Mouse (Mus musculus) lung, postnatal 14 days (tissue): ENCODE results near the gene Smcr8.

Source experiments
- DNase-seq: peaks from one replicate; pipeline ENCODE4 v3.0.0; 2021

The Smcr8 gene

GRCm38 (mm10) chr11:60776829-60777740 is at the start of gene Smcr8, which contains the start of gene Top3a:
TSS of gene Smcr8 (plus strand) at chr11:60777524.
TSS of gene Top3a (minus strand) at chr11:60777365.
- DNase-seq = peak; percentile 80

DNA sequence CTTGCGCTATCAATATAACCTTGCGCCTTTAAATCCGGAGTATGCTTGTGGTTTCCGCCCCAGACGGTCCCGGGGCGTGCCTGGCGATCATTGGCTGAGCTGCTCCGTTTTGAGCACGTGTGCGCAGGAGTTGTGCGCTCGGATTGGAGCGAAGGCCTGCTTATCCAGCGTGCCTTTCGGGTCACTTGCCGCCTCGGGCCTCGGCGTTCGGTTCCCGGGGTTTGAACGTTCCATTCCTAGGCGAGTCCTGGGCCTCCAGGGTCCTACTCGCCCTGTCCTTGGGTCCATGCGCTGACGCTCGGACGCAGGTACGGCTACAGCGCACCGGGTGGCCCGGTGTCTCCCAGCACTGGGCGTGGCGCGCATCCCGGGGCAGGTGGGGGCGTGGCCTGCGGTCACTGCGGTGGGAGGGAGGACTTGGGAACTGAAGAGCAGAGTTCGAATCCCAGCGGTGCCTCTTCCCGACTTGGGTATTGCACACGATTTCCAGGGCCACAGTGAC is 49.0 kb upstream of the Smcr8 start, which contains the start of gene Mief2:
TSS of gene Mief2 (plus strand) at position 139 of the 502 bp plus-strand sequence.
- peak; percentile 93 for DNase-seq

- peak; percentile 52 for DNase-seq
These were observed 48.1 kb upstream of the Smcr8 start for GRCm38 (mm10) chr11:60729217-60729641.

GRCm38 (mm10) chr11:60730169-60730568 is 47.2 kb upstream of the Smcr8 start:
- DNase-seq = no peak

DNA sequence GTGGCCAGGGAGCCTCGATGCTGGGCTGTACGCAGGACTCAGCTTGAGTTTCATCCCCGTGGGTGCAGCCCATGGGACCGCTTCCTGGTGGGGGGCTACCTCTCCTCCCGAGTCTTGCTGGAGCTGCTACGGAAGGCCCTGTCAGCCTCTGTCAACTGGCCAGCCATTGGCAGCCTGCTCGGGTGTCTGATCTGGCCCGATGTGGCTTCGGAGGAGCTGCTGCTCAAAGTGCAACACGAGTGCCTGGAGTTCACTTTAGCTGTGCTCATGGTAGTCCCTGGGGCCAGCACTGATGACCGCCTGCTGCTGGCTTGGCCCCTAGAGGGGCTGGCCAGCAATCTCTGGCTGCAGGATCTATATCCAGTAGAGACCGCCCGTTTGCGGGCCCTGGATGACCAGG is 46.1 kb upstream of the Smcr8 start:
- DNase-seq = no peak

DNA sequence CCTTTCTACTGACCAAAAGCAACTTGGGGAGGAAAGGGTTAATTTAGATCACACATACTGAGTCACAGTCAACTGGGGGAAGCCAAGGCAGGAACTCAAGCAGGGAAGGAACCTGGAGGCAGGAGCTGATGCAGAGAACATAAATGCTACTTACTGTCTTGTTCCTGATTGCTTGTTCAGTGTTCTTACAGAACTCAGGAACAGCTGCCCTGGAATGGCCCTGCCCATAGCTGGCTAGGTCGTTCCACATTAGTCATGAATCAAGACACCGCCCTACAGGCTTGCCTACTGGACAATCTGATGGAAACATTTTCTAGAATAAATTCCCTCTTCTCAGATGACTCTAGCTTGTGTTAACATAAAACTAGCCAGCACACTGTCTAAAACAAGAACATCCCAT is 43.1 kb upstream of the Smcr8 start:
- no peak for DNase-seq

DNA sequence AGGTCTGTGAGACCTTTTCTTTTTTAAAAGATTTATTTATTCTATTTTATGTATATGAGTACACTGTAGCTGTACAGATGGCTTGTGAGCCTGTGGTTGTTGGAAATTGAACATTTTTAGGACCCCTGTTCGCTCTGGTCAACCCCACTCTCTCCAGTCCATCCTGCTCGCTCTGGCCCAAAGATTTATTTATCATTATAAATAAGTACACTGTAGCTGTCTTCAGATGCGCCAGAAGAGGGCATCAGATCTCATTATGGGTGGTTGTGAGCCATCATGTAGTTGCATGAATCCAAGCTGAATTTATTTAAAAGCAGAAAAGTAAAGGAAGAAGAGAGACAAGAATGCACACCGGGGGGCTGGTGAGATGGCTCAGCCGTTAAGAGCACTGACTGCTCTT is 42.1 kb upstream of the Smcr8 start:
- no peak for DNase-seq

DNA sequence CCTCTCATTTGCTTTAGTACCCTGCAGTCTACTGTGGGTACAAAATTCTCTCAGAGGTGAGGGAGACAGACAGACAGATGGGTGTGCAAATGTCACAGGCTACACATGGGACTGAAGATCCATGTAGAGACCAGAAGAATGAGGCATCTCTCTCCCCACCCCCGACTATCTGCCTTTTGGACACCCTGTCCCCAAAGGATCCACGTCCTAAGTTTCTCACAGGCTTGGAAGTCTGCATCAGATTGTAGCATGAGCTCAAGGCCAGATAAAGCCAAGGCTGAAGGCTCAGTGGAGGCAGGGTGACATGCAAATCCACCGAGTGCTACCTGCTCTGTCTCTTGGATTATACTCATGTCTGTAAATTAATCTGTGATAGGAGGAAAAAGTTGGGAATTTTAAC is 40.8 kb upstream of the Smcr8 start:
- no peak for DNase-seq

- no peak for DNase-seq
These were observed 39.9 kb upstream of the Smcr8 start for GRCm38 (mm10) chr11:60737450-60737849.

DNA sequence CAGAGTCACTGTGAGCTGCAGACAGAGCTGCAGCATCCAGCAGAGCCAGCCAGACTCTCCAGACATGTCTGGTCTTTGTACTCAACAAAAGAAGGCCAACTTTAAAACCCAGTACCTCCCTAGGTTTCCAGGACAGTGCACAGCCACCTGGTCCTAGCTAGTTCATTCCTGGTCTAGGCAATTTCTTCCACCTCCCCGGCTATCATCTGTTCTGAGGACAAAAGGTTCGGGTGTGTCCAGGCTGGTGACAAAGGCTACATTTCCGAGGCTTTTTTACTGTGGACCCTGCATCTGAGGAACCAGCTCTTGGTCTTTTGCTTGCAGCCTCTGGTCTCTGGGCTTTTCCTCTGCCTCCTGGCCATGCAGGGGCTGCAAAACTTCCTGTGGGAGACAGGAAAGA is 37.0 kb upstream of the Smcr8 start:
- no peak for DNase-seq

- no peak for DNase-seq
These were observed 21.8 kb upstream of the Smcr8 start for GRCm38 (mm10) chr11:60755570-60755969.

DNA sequence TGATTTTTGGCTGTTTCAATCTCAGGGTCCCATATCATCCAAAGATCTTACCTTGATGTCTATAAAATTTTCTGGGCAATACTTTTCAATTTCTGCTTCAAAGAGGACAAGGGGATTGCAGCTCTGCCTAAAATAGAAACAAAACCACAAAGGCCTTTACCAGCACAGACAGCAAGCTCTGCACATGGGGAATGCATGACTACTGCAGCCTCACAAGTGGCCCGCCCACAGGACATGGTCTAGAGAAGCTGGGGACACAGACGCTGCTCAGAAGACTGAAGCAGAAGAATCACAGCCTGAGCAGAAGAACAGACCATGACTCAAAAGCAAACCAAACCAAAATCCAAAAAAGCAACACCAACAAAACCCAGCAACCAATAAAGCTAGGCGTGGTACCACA is 15.6 kb upstream of the Smcr8 start:
- no peak for DNase-seq

- DNase-seq = no peak
These were observed 10.4 kb upstream of the Smcr8 start for GRCm38 (mm10) chr11:60766969-60767368.

DNA sequence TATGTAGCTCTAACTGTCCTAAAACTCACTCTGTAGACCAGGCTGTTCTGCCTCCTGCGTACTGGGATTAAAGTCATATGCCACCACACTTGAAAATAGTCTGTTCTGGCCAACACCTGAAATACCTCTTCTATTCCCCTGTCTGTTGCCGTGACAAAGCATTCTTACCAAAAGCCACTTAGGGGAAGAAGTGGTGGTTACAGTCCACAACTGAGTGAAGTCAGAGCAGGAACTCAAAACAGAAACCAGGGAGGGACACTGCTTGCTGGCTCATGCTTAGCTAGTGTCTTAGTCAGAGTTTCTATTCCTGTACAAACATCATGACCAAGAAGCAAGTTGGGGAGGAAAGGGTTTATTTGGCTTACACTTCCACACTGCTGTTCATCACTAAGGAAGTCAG is 8.0 kb upstream of the Smcr8 start:
- no peak for DNase-seq

GRCm38 (mm10) chr11:60770776-60771175 is 6.5 kb upstream of the Smcr8 start:
- no peak for DNase-seq

GRCm38 (mm10) chr11:60772161-60772560 is 5.2 kb upstream of the Smcr8 start:
- no peak for DNase-seq

GRCm38 (mm10) chr11:60774158-60774689 is 3.1 kb upstream of the Smcr8 start:
- DNase-seq = no peak

DNA sequence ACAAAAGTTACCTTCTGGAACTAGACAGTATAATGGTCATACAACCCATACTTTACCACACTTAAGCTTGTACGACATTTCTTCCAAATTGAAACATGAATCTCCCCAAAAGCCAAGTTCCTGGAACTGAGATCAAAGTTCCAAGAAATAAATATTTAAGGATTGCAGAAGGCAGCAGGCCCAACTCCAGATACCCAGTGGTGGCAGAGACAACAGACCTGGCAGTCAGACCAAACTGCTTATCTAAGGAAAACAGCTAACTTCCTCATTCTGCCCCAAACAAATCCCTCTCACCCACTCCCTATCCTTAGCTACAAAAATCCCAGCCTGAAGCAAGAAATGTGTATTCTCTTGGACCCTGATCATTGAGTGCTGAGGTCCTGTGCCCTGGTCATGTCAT is 2.5 kb upstream of the Smcr8 start:
- DNase-seq = no peak

DNA sequence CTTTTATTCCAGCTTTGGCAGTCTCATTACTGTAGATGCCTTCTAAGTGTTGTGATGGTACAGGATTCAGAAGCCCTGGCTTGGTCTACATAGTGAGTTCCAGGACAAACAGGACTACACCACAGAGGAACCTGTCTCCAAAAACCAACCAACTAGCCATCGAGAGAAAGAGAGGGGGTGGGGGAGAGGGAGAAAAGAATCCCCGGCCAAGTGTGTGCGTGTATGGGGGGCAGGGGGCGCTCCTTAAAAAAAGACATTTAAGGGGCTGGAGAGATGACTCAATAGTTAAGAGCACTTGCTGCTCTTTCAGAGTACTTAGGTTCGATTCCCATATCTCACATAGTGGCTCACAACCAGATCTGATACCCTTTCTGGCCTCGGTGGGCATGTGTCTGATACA is 1.7 kb upstream of the Smcr8 start:
- DNase-seq = no peak

DNA sequence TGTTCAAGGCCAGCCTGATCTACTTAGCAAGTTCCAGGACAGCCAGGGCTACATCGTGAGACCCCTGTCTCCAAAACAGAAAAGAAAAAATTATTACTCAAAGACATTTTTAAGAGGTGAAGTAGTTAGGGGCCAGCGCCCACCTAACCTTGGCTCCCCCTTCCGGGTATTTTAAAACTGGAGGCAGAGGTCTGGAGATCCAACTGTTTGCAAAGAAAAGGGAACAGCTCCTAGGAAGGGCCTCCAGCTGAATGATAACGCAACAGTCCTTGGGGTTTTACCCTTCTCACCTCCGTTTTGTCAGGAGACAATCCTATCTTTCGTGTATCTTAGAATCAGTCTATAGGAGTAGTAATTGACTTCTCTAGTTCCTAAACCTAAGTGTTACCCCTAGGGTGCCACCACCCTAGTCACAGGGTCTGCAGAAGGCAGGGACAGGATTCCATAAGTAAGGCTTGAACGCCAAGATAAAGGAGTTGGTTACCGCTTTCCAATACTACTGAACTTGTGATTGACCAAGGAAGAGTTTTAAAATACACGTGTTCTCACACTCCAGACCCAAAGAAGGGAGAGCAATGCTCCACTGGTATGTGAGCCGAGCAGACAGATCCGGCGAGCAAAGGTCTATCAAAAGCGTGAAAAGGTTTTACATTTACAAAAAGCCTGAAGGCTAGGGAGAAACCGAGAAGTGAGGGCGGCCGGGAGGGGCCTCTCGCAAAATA is 1.1 kb upstream of the Smcr8 start:
- DNase-seq = no peak

GRCm38 (mm10) chr11:60777801-60778370 is 562 bp downstream of the Smcr8 start:
- DNase-seq = no peak

- peak; percentile 17 for DNase-seq
These were observed 2.4 kb downstream of the Smcr8 start for GRCm38 (mm10) chr11:60779673-60780189.
